Mouse (Mus musculus) cerebellum, postnatal 4 days (tissue): ENCODE results near the gene Cadps.
A peak's percentile ranks its signal among the peaks of the same experiment; 100 is the strongest.

Experiments used
- DNase-seq, 2 experiments: peaks; one replicate each; pipeline ENCODE4 v3.0.0; 2022; ENCODE audit warnings: low spot score in 2 of 2, mixed read lengths in 1 of 2

The Cadps gene

GRCm38 (mm10) chr14:12391167-12391566 lies 431.7 kb downstream of the Cadps start:
- no peak for DNase-seq

DNA sequence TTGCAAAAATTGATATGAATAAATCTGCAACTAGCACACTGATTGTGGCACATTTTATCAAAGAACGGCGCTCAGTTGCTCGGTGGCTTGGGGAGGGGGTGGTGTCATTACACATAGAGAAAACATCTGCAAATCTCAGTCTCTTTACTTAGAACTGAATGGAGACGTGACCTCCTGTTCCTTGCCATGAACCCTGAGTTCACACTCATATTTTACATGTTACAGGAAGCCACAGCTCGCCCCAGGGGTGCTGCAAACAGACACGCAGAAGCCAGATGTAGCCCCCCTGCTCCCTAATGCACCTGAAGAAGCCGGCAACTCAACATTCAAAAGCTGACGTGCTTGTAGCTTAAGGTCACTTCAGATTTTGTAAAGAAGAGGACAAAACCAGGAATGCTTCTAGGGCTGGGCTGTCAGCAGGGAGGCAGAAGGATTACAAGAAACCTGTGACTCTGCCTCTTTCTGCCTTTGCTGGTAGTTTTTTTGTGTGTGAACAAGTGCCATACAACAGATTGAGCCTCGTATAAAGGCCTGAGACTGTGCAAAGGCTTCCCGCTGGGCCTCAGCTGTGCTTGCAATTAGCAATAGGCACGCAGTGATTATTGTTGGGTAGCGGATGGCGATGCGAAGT lies 434.0 kb downstream of the Cadps start:
- peak; percentile 46 to 73 for DNase-seq

GRCm38 (mm10) chr14:12388192-12388795 lies 434.6 kb downstream of the Cadps start:
- DNase-seq: no peak

DNA sequence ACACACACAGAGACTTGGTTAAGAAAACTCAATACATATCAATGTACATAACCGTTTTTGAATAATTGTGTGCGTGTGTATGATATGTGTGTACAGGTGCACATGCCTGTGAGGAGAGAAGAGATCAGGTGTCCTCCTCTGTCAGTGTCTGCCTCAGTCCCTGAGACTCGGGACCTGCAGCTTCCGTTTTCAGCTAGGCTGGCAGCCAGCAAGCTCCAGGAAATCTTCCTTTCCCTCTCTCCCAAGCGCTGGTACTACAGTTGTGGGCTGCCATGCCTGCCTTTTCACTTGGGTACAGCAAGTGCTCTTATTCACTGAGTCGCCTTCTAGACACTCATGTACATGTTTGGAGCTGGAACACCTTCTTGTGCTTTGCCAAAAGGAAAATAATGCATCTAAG lies 435.7 kb downstream of the Cadps start:
- DNase-seq: no peak

DNA sequence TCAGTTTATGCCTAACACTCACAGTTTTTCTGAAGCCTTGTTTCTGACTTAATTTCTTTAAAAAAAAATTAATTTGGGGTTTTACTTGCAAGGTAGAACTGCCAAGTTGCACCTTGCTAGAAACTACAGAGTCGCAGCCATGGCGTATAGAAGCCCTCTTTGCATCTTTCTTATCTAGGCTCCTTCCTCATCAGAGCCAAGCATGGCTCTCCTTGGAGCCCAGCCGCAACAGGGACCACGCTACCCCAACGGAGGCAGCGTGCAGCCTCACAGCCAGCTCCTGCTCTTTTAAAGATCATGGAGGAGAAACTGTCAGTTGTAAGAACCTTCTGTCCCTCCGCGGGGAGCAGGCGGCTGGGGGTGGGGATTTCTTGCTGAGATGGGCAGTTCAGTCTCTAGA lies 445.0 kb downstream of the Cadps start:
- no peak for DNase-seq

- no peak for DNase-seq
Measured at GRCm38 (mm10) chr14:12377289-12377688, 445.6 kb downstream of the Cadps start.

GRCm38 (mm10) chr14:12375451-12375850 lies 447.4 kb downstream of the Cadps start:
- no peak for DNase-seq

- no peak for DNase-seq
Measured at GRCm38 (mm10) chr14:12350271-12350916, 472.5 kb downstream of the Cadps start.

GRCm38 (mm10) chr14:12349334-12350090 lies 473.4 kb downstream of the Cadps start:
- DNase-seq: no peak

GRCm38 (mm10) chr14:12348089-12348488 lies 474.8 kb downstream of the Cadps start, which contains the start of gene Fezf2:
TSS of gene Fezf2 (minus strand) at chr14:12348189.
- no peak for DNase-seq

GRCm38 (mm10) chr14:12346865-12347600 lies 475.8 kb downstream of the Cadps start:
- DNase-seq: no peak

DNA sequence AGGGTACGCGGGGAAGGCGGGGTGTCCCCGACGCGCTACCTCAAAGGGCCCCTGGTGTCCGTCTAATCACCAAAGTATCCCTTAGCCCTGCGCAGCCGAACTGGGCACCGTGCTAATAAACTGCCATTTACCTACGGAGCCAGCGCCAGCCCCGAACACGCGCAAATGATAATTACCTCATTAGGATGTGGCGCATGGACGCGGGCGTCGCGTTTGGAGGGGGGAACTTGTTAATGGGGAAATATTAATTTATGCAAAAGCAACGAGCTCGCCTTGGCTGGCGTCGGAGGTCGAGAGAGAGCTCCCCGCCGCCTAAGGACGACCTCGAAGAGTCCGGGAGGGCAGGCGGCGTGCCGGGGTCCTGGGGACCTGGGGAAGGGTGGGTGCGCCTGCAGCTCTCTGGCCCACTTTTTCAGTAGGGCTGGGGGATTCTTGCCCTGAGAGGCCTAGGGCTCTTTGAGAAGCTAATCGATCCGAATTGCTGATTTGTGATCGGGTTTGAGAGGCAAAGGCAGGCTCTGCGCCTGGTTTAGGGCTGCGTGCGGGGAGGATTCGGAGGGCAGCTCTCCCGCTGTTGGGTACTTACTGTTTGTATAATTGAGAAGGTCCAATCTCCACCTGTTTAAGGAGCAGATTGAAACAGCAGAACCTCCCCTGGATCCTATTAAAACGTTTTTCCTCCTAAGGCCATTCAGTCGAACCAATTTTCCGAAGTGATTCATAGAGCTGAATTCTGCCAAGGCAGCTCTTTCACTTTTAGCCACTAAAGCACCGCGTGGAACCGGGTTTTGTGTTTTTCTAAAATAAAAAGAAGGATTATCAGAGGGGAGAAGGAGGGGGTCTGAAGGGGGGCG lies 476.6 kb downstream of the Cadps start:
- no peak for DNase-seq

DNA sequence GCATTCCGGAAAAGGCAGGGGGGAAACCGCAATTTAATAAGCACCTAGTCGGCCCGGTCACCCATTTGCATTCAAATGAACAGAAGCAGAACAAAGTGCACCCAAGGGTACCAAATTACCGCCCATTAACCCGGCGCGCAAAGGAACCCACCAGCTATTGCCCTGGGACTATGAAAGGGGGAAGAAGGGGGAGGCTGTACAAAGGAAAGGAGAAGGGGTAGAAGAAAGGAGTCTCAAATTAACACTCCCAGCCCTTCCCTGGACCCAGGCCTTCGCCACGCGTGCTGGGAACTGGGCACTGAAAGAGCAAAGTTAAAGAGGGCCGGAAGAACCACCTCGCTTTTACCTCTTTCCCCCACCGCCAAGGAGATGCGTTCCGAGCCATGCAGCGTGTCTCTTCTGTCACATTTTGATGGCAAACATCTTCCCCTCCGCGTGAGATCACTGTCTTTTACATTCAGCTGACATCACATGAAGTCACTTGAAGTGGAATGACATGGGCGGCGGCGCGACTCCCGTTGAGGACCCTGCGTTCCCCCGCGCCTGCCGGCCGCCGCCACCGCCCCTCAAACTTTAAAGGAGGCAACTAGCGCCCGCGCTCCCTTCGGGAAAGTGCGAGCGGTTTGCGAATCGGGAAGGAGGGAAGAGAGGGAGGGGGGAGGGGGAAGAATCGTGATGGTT lies 477.5 kb downstream of the Cadps start:
- DNase-seq: no peak

- no peak for DNase-seq
Measured at GRCm38 (mm10) chr14:12344746-12345240, 478.1 kb downstream of the Cadps start.

DNA sequence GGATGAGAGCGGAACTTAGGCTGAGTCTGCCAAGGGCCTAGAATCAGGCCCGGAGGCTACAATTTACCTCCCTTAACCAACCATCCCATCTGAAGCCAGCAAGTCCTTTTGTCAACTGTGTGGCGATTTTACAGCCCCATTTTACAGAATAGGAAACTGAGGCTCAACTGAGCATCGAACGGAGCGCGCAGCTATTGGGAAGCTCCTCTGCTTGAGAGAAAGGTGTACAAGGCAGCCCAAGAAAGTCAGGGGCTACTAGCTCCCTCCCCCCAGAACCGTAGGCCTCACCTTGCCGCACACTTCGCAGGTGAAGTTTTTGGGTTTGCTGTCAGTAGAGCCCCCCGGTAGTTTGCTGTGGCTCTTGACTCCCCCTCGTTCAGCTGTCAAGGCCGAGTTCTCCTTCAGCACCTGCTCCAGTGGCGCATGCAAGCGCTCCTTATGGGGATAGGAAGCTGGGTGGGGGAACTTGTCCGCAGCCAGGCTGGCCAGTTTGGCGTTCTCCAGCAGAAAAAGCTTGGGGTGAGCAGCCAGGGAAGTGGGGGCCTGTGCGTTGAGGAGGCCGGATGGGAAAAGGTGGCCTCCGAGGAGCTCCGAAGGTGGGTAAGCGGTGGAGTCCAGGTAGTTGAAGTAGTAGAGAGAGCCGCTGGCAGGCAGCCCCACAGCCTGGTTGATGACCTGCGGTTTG lies 478.7 kb downstream of the Cadps start:
- DNase-seq: no peak

GRCm38 (mm10) chr14:12343451-12343941 lies 479.4 kb downstream of the Cadps start:
- DNase-seq: no peak

DNA sequence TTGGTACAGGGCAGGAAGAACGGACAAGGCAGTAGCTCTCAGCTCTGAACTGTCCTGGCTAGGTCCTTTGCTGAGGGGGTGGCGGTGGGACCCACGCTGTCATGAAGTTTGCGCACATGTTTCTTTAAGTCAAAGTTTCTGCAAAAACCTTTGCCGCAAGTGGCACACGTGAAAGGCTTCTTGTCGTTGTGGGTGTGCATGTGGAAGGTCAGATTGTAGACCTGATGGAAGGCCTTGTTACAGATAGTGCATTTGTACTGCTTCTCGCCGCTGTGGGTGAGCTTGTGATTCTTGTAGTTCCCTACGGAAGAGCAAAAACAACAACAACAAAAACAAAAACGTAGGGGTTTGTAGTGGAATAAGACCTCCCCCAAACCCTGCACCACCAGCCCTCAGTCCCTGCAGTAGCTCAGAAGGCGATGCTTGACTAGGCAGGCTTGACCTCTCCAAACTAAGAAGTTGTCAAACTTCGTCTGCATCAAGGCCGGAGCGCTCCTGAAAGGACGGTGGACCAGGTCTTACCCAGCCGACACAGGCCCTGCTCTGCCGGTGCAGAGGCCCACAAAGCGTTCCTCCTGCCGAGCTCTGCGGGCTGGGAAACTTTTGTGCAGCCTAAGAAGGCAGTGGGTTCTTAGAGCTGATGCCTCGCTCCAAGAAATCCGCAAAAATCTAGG lies 480.3 kb downstream of the Cadps start:
- no peak for DNase-seq

DNA sequence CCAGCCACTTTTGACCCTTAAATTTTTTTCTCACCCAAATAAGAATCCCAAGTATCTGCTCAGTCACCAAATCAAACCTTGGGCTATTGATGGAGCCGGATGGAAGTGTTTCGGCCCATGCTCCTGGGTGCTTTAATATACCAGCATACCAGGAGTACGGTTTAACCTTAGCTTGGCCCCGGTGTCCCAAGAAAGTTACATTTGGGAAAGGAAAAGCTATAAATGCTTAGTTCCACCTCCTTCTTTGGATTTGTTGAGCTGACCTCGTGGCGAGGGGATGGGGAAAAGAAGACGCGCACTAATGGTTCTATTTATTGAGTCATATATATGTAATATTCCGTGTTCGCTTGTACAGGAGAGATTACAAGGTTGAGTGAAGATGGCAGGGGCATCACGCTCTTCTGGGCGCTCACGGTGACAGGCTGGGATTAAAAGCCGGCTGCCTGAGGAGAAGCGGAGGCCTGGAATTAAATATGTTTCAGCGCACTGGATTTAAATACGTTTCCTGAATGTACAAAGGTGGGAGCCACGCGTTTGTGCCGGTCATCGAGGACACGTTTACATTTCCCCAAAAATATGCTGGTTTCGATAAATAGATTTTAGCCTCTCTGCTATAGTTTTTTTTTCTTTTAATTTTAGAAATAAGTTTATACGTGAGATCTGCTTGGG lies 481.0 kb downstream of the Cadps start:
- no peak for DNase-seq
